Mouse (Mus musculus): ENCODE measurements around the gene Gpc6.

- TF ChIP-seq CTCF (IDR thresholded peaks at IDR 0.05; ENCODE audit: low read depth), result no peak
- no peak for TF ChIP-seq EP300 (optimal IDR thresholded peaks at IDR 0.05)
Measured at GRCm38 (mm10) chr14:117157426-117157825, 232.3 kb downstream of the Gpc6 start.

Data from stomach, postnatal 0 days (tissue).